Mouse (Mus musculus) granulocyte monocyte progenitor cell, adult 5-6 weeks (primary cell): ENCODE measurements around the gene Vapa. TPM values are rescaled to one million over a fixed set of nuclear protein-coding genes. Genes with fewer than 3 reads are reported as not detected.

Experiments used
- total RNA-seq, 2 experiments: library from RNA; stranded (forward) in 1 of 2; stranded (reverse) in 1 of 2; fragments of 200-712, 200-1000 nt in 1 of 2; fragments of >200 nt in 1 of 2; fragmentation: Nextera tagmentation in 1 of 2; gene quantifications; 2 replicates each; pipeline ENCODE4 v1.2.3; 2014 to 2017

Gene Vapa
- total RNA-seq, 2 experiments from 2014 or later = 131 to 134 TPM

Other genes starting within 250 kb of the Vapa start
- not detected in 2 replicates for gene Tmem232, start 72.8 kb downstream of the Vapa start, total RNA-seq (2014; fragmentation: Nextera tagmentation)
- not detected in 2 replicates for gene Tmem232, start 72.8 kb downstream of the Vapa start, total RNA-seq (2017)
- gene Txndc2, start 28.6 kb upstream of the Vapa start, total RNA-seq (2014; fragmentation: Nextera tagmentation) = not detected in 2 replicates
- gene Txndc2, start 28.6 kb upstream of the Vapa start, total RNA-seq (2017) = not detected in 2 replicates
- gene Rab31, start 159.2 kb upstream of the Vapa start, total RNA-seq (2014; fragmentation: Nextera tagmentation) = 48.3 and 56.7 TPM in 2 replicates
- 73.6 and 82.1 TPM in 2 replicates for gene Rab31, start 159.2 kb upstream of the Vapa start, total RNA-seq (2017)
- gene Ppp4r1, start 169.0 kb upstream of the Vapa start, total RNA-seq (2014; fragmentation: Nextera tagmentation) = 76.3 and 77.3 TPM in 2 replicates
- 42.0 and 101 TPM in 2 replicates for gene Ppp4r1, start 169.0 kb upstream of the Vapa start, total RNA-seq (2017)